Mouse (Mus musculus): ENCODE data around the gene Zbtb42. TPM values are rescaled to one million over a fixed set of nuclear protein-coding genes. Genes with fewer than 3 reads are reported as not detected.

Zbtb42 gene
- polyA plus RNA-seq, 1 experiment from 2014 or later, result 3.7 TPM

- H3K4me3 ChIP-seq (ENCODE audit: low read depth, low read length), result no peak overlapping the region
- DNase-seq (ENCODE audit: low spot score), result no peak
- 22% methylated on average over 8 of the region's 8 CpGs for WGBS
- 0 out of 2 replicates have a peak overlapping the region, but pooled peaks have one; percentile 15 for H3K9ac ChIP-seq (ENCODE audit: low read depth, low read length)
- H3K27me3 ChIP-seq (replicated peaks; ENCODE audit: control insufficient read depth, insufficient read depth, low read length), result peaks cover 13% of the 10 kb centered on the region
- H3K36me3 ChIP-seq (ENCODE audit: control insufficient read depth, insufficient read depth, low read length), result no peaks in the 10 kb centered on the region
- no peaks in the 10 kb centered on the region for H3K4me1 ChIP-seq (ENCODE audit: control insufficient read depth, insufficient read depth, low read length)
- no peak overlapping the region for H3K27ac ChIP-seq (replicated peaks; ENCODE audit: low read depth, low read length)
- H3K9me3 ChIP-seq (ENCODE audit: control insufficient read depth, low read length), result no peaks in the 10 kb centered on the region
- no peak overlapping the region; the same call in 1 of the 2 replicates for H3K4me2 ChIP-seq (ENCODE audit: low read depth, low read length)
- ATAC-seq (ENCODE audit: low read depth), result no peak
These were observed 28.9 kb downstream of the Zbtb42 start for GRCm38 (mm10) chr12:112707573-112707869.

GRCm38 (mm10) chr12:112713984-112714383, 35.4 kb downstream of the Zbtb42 start:
- Histone ChIP-seq H3K4me1 (ENCODE audit: control insufficient read depth, insufficient read depth, low read length) (no peaks in the 10 kb centered on the region), H3K4me3 (ENCODE audit: low read depth, low read length) (no peak overlapping the region), H3K36me3 (ENCODE audit: control insufficient read depth, insufficient read depth, low read length) (no peaks in the 10 kb centered on the region), H3K27ac (replicated peaks; ENCODE audit: low read depth, low read length) (peak overlapping the region; percentile 58; the same call in 1 of the 2 replicates), H3K9me3 (ENCODE audit: control insufficient read depth, low read length) (no peaks in the 10 kb centered on the region), H3K4me2 (ENCODE audit: low read depth, low read length) (no peak overlapping the region), H3K27me3 (replicated peaks; ENCODE audit: control insufficient read depth, insufficient read depth, low read length) (no peaks in the 10 kb centered on the region), H3K9ac (ENCODE audit: low read depth, low read length) (no peak overlapping the region)
- WGBS, result 60% methylated on average over 3 of the region's 3 CpGs
- peak; percentile 85 for DNase-seq (ENCODE audit: low spot score)
- ATAC-seq (ENCODE audit: low read depth), result peak; percentile 50

- 28% methylated on average over 7 of the region's 7 CpGs for WGBS
- H3K9ac ChIP-seq (ENCODE audit: low read depth, low read length), result no peak overlapping the region
- ATAC-seq (ENCODE audit: low read depth) (no peak), DNase-seq (ENCODE audit: low spot score) (no peak)
- 0 out of 2 replicates have a peak, but pooled peaks cover 5% of the 10 kb centered on the region for H3K27me3 ChIP-seq (replicated peaks; ENCODE audit: control insufficient read depth, insufficient read depth, low read length)
- H3K36me3 ChIP-seq (ENCODE audit: control insufficient read depth, insufficient read depth, low read length), result no peaks in the 10 kb centered on the region
- no peak overlapping the region for H3K27ac ChIP-seq (replicated peaks; ENCODE audit: low read depth, low read length)
- no peaks in the 10 kb centered on the region for H3K9me3 ChIP-seq (ENCODE audit: control insufficient read depth, low read length)
- no peak overlapping the region for H3K4me2 ChIP-seq (ENCODE audit: low read depth, low read length)
- H3K4me3 ChIP-seq (ENCODE audit: low read depth, low read length), result no peak overlapping the region
- 0 out of 2 replicates have a peak, but pooled peaks cover 7% of the 10 kb centered on the region for H3K4me1 ChIP-seq (ENCODE audit: control insufficient read depth, insufficient read depth, low read length)
These were observed 38.5 kb downstream of the Zbtb42 start for GRCm38 (mm10) chr12:112717140-112717539.

- Histone ChIP-seq H3K4me3 (ENCODE audit: low read depth, low read length) (no peak overlapping the region), H3K36me3 (ENCODE audit: control insufficient read depth, insufficient read depth, low read length) (no peaks in the 10 kb centered on the region), H3K27me3 (replicated peaks; ENCODE audit: control insufficient read depth, insufficient read depth, low read length) (0 out of 2 replicates have a peak, but pooled peaks cover 5% of the 10 kb centered on the region), H3K9me3 (ENCODE audit: control insufficient read depth, low read length) (no peaks in the 10 kb centered on the region), H3K4me2 (ENCODE audit: low read depth, low read length) (no peak overlapping the region), H3K27ac (replicated peaks; ENCODE audit: low read depth, low read length) (no peak overlapping the region), H3K4me1 (ENCODE audit: control insufficient read depth, insufficient read depth, low read length) (peaks cover 19% of the 10 kb centered on the region), H3K9ac (ENCODE audit: low read depth, low read length) (no peak overlapping the region)
- WGBS, result 65% methylated on average over 5 of the region's 5 CpGs
- DNase-seq (ENCODE audit: low spot score) (no peak), ATAC-seq (ENCODE audit: low read depth) (no peak)
These were observed 40.4 kb downstream of the Zbtb42 start for GRCm38 (mm10) chr12:112718995-112719394.

DNA sequence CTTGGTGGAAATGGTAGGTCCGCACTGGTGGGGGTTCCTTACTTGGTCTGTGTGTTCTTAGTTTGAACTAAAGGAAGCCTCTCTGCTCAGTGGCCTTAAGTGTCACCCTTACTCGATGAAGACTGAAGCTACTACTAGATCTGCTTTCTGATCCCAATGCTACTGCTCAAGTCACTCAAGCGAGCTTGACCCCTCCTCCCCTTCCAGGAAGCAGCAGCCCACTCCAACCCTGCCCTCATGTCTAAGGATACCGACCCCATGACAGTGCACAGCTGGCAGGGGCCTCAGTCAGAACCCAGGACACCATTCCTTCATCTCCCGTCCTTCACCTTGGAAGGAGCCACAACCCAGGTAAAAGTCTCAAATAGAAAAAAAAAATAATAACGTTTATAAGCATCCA, 41.6 kb downstream of the Zbtb42 start, which contains the start of gene Cep170b:
Gene Cep170b (plus strand): TSS at position 240 of the 400 bp plus-strand sequence.
- Histone ChIP-seq H3K9ac (ENCODE audit: low read depth, low read length) (peak within 1 kb of the TSS; percentile 89; the same call in 1 of the 2 replicates), H3K4me2 (ENCODE audit: low read depth, low read length) (peak within 1 kb of the TSS; percentile 88), H3K9me3 (ENCODE audit: control insufficient read depth, low read length) (no peaks in the 10 kb centered on the region), H3K27ac (replicated peaks; ENCODE audit: low read depth, low read length) (peak within 1 kb of the TSS; percentile 82; the same call in 1 of the 2 replicates), H3K27me3 (replicated peaks; ENCODE audit: control insufficient read depth, insufficient read depth, low read length) (0 out of 2 replicates have a peak, but pooled peaks cover 5% of the 10 kb centered on the region), H3K4me3 (ENCODE audit: low read depth, low read length) (peak within 1 kb of the TSS; percentile 85), H3K4me1 (ENCODE audit: control insufficient read depth, insufficient read depth, low read length) (peaks cover 24% of the 10 kb centered on the region), H3K36me3 (ENCODE audit: control insufficient read depth, insufficient read depth, low read length) (0 out of 2 replicates have a peak, but pooled peaks cover 5% of the 10 kb centered on the region)
- WGBS, result 71% methylated on average over 6 of the region's 6 CpGs
- DNase-seq (ENCODE audit: low spot score) (no peak), ATAC-seq (ENCODE audit: low read depth) (no peak)

GRCm38 (mm10) chr12:112720890-112721423, 42.3 kb downstream of the Zbtb42 start:
- Histone ChIP-seq H3K9ac (ENCODE audit: low read depth, low read length) (peak overlapping the region; percentile 89; the same call in 1 of the 2 replicates), H3K27ac (replicated peaks; ENCODE audit: low read depth, low read length) (peak overlapping the region; percentile 82; the same call in 1 of the 2 replicates), H3K27me3 (replicated peaks; ENCODE audit: control insufficient read depth, insufficient read depth, low read length) (0 out of 2 replicates have a peak, but pooled peaks cover 5% of the 10 kb centered on the region), H3K9me3 (ENCODE audit: control insufficient read depth, low read length) (no peaks in the 10 kb centered on the region), H3K36me3 (ENCODE audit: control insufficient read depth, insufficient read depth, low read length) (peaks cover 12% of the 10 kb centered on the region; the same call in 1 of the 2 replicates), H3K4me3 (ENCODE audit: low read depth, low read length) (peak overlapping the region; percentile 85), H3K4me1 (ENCODE audit: control insufficient read depth, insufficient read depth, low read length) (peaks cover 24% of the 10 kb centered on the region), H3K4me2 (ENCODE audit: low read depth, low read length) (peak overlapping the region; percentile 88)
- WGBS, result 32% methylated on average over 12 of the region's 12 CpGs
- no peak for ATAC-seq (ENCODE audit: low read depth)
- no peak for DNase-seq (ENCODE audit: low spot score)

DNA sequence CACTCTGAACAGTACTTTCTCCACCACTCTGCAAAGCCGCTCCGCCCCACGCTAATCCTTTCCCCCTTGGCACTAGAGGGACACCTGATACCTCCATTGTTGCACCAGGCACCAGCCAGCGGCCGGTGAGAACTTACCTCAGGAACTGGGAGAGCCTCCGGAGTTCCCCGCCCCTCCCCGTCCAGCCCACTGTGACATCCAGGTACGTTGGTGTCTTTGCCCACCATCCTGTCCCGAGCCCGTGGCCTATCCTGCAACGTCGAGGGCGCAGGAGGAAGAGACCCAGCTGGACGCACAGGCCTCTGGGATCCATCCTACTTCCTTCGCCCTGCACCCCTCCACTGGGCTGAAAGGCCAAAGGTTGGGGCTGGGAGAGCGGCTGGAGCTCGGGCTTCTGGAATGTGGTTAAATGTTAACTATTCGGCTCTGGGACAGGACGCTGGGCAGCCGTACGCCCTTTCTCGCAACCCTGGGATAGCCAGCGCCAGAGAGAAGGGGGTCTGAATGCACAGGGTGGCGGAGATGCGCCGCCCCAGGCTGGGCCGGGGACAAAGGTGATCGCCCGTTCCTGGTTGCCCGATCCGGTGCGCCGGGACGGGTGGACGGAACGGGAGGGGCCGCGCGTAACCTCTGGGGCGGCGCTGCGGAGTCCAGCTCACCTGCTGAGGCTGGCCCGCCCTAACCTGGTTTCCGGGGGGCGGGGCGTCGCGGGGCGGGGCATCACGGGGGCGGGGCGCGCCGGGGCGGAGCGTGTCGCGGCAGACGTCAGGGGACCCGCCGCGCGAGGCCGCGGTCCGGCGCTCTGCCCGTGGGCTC, 43.0 kb downstream of the Zbtb42 start:
- Histone ChIP-seq H3K9ac (ENCODE audit: low read depth, low read length) (peak overlapping the region; percentile 89), H3K4me2 (ENCODE audit: low read depth, low read length) (peak overlapping the region; percentile 88), H3K4me1 (ENCODE audit: control insufficient read depth, insufficient read depth, low read length) (peaks cover 24% of the 10 kb centered on the region), H3K4me3 (ENCODE audit: low read depth, low read length) (peak overlapping the region; percentile 85), H3K36me3 (ENCODE audit: control insufficient read depth, insufficient read depth, low read length) (peaks cover 15% of the 10 kb centered on the region; the same call in 1 of the 2 replicates), H3K9me3 (ENCODE audit: control insufficient read depth, low read length) (no peaks in the 10 kb centered on the region), H3K27me3 (replicated peaks; ENCODE audit: control insufficient read depth, insufficient read depth, low read length) (0 out of 2 replicates have a peak, but pooled peaks cover 5% of the 10 kb centered on the region), H3K27ac (replicated peaks; ENCODE audit: low read depth, low read length) (peak overlapping the region; percentile 82)
- ATAC-seq (ENCODE audit: low read depth), result peak; percentile 80
- DNase-seq (ENCODE audit: low spot score), result peak; percentile 86
- WGBS, result 3% methylated on average over 37 of the region's 69 CpGs

- peaks cover 21% of the 10 kb centered on the region; the same call in 1 of the 2 replicates for H3K36me3 ChIP-seq (ENCODE audit: control insufficient read depth, insufficient read depth, low read length)
- under 1% methylated on average over 12 of the region's 75 CpGs for WGBS
- H3K4me2 ChIP-seq (ENCODE audit: low read depth, low read length), result peak overlapping the region; percentile 88
- H3K27me3 ChIP-seq (replicated peaks; ENCODE audit: control insufficient read depth, insufficient read depth, low read length), result 0 out of 2 replicates have a peak, but pooled peaks cover 5% of the 10 kb centered on the region
- peaks cover 24% of the 10 kb centered on the region for H3K4me1 ChIP-seq (ENCODE audit: control insufficient read depth, insufficient read depth, low read length)
- no peaks in the 10 kb centered on the region for H3K9me3 ChIP-seq (ENCODE audit: control insufficient read depth, low read length)
- peak overlapping the region; percentile 82 for H3K27ac ChIP-seq (replicated peaks; ENCODE audit: low read depth, low read length)
- peak overlapping the region; percentile 85 for H3K4me3 ChIP-seq (ENCODE audit: low read depth, low read length)
- peak; percentile 51 for ATAC-seq (ENCODE audit: low read depth)
- peak overlapping the region; percentile 89 for H3K9ac ChIP-seq (ENCODE audit: low read depth, low read length)
- peak; percentile 58 for DNase-seq (ENCODE audit: low spot score)
These were observed 43.8 kb downstream of the Zbtb42 start for GRCm38 (mm10) chr12:112722240-112723027.
